Mouse (Mus musculus) gonadal fat pad, adult 2 months (tissue): ENCODE results near the gene Psma7. TPM values are rescaled to one million over a fixed set of nuclear protein-coding genes. Genes with fewer than 3 reads are reported as not detected.

Experiments
- DNase-seq: peaks from one replicate; pipeline ENCODE4 v3.0.0-alpha.2; 2012; ENCODE audit warnings: low read depth
- polyA plus RNA-seq: library from polyadenylated mRNA; depleted of rRNA; stranded (reverse); fragments of >200 nt; gene quantifications from 2 replicates; pipeline ENCODE4 v1.2.3, GENCODE M21; 2012; rRNA removed

The Psma7 gene
- polyA plus RNA-seq, 1 experiment: 271 TPM

DNA sequence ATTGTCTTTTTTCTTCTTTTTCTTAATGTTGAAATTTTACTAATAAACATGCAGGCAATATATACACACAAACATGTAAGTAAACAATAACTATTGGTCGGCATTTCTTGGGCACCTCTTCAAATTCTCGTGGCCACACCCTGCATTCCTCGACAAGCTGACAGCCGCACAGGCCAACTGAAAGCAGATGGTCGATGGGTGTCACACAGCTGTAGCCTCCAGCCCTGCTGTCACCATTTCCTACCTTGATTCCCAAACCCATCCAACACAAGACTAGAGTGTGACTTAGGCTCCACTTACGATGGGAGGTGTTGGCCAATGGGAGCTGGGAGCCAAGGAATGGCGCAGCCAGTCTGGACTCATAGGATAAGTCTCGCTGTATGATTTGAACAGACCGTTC is 40.6 kb downstream of the Psma7 start:
- no peak for DNase-seq

DNA sequence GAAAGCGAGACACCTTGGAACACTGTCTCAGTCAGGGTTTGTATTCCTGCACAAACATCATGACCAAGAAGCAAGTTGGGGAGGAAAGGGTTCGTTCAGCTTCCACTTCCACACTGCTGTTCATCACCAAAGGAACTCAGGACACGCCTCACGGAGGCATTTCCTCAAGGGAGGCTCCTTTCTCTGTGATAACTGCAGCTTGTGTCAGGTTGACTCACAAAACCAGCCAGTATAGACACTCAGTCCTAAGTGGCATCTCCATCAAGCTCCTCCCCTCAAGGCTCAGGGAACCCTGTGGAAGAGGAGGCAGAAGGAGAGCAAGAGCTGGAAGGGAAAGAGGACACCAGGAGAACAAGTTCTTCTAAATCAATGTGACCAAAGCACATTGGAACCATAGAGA is 43.8 kb downstream of the Psma7 start:
- no peak for DNase-seq

DNA sequence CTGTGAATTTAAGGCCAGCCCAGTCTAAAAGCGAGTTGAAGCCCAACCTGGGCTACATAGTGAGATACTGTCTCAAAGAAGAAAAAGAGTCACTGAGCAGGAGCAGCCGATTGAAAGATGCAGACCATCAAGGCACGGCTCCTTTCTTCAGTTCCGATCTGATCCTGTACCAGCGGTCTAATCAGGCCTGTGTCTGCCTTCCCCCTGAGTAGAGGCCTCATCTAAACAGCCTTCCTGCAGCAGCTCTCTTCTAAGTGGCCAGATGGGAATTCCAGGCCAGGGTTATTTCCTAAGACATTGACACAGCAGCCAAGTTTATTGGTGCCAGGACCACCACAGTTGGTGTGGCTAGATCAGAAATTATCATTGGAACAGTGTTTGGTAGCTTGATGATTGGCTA is 49.2 kb downstream of the Psma7 start:
- DNase-seq: no peak

DNA sequence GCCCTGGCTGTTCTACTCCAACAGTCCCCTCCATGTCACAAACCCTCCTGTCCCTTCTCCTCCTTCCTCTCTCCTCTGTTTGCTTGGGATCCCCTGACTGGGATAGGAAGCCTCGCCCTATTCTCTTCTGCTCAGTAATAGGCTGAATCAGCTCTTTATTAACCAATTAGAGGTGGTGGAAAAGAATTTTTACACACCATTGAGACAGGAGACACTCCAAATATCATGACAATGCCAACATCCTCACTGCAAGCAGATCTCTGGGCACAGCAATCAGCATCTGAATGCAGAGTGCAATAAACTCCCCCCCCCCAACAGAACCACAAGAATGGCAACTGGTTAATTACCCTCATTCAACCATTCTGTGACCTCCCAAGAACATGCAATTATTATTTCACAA is 53.1 kb downstream of the Psma7 start:
- DNase-seq: no peak

DNA sequence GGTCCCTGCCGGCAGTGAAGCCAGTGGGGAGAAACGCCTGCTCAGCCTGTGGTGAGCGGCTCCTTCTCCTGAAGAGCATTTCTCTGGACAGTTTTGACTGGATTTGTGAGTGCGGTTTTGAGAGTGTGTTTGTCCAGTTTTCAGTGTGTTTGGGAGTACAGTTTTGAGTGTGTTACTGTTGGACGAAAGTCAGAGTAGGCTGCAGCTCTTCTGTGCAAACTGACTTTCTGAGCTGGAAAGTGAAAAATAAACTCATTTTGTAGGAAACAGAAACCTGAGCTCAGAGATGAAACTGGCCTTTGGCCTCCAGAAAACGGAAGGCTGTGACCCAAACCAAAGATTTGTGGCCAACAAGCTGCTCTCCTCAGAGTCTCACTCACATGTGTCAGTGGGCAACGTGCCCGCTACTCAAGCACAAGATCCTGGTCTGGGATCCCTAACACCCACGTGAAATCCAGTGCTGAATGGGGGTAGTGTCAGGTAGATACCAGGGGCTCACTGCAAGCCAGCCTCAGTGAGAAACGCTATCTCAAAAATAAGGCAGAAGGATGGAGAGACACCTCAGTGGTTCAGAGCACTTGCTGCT is 55.7 kb downstream of the Psma7 start:
- DNase-seq: no peak

Other genes starting within 250 kb of the Psma7 start
- gene Taf4, start 65.8 kb downstream of the Psma7 start, polyA plus RNA-seq: 4.2 and 9.0 TPM in 2 replicates
- gene Lsm14b, start 17.4 kb downstream of the Psma7 start, polyA plus RNA-seq: 31.1 and 42.4 TPM in 2 replicates
- 39.2 and 58.7 TPM in 2 replicates for gene Ss18l1, start 76 bp upstream of the Psma7 start, polyA plus RNA-seq
- 19.0 and 19.1 TPM in 2 replicates for gene Mtg2, start 28.2 kb upstream of the Psma7 start, polyA plus RNA-seq
- 1.4 and 1.5 TPM in 2 replicates for gene Hrh3, start 62.1 kb upstream of the Psma7 start, polyA plus RNA-seq
- 57.3 and 63.2 TPM in 2 replicates for gene Osbpl2, start 76.9 kb upstream of the Psma7 start, polyA plus RNA-seq
- gene Adrm1, start 129.1 kb upstream of the Psma7 start, polyA plus RNA-seq: 103 and 106 TPM in 2 replicates
- 43.9 and 61.8 TPM in 2 replicates for gene Lama5, start 183.4 kb upstream of the Psma7 start, polyA plus RNA-seq
- gene Rps21, start 214.9 kb upstream of the Psma7 start, polyA plus RNA-seq: 3,429 and 4,309 TPM in 2 replicates
- 30.8 and 33.2 TPM in 2 replicates for gene Cables2, start 231.1 kb upstream of the Psma7 start, polyA plus RNA-seq
- 3.6 and 4.2 TPM in 2 replicates for gene Rbbp8nl, start 247.4 kb upstream of the Psma7 start, polyA plus RNA-seq